Mouse (Mus musculus): ENCODE measurements around the gene Olfr1513.
"Not testable (repeated sequence)": the region's sequence is repeated elsewhere in the genome, so short reads cannot be mapped to it uniquely, and the experiment has no call there.

Olfr1513 gene

GRCm38 (mm10) chr14:52356308-52356707 lies at the start of gene Olfr1513:
Gene Olfr1513, minus strand, starts transcription at chr14:52356408.
- no peak for DNase-seq (ENCODE audit: low spot score)

GRCm38 (mm10) chr14:52397279-52397678 lies 41.1 kb upstream of the Olfr1513 start, which contains the start of gene Olfr1511:
Gene Olfr1511, minus strand, starts transcription at chr14:52397379.
- no peak for DNase-seq (ENCODE audit: low spot score)

GRCm38 (mm10) chr14:52390084-52390848 lies 34.1 kb upstream of the Olfr1513 start:
- DNase-seq (ENCODE audit: low spot score), result not testable (repeated sequence)

DNA sequence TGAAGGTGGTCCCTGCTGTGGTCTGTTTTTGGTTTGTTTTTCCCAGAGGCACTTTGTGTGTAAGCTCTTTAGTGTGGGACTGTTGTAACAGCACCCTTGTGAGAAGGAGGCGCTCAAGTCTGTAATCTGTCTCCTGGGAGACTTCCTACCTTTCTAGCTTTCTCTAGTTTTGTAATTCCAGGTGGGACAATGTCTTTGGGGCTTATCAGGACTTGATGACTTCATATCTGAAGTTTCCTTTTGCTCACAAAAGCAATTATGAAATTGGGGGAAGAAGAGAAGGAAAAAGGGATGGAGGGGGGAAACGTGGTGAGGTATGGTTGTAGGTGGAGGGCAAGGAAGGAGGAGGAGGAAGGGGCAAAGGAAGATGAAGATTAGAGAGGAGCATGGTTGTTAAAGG lies 22.9 kb upstream of the Olfr1513 start, which contains the start of gene Olfr1512:
Gene Olfr1512 (minus strand): TSS at position 101 of the 400 bp plus-strand sequence.
- no peak for DNase-seq (ENCODE audit: low spot score)

DNA sequence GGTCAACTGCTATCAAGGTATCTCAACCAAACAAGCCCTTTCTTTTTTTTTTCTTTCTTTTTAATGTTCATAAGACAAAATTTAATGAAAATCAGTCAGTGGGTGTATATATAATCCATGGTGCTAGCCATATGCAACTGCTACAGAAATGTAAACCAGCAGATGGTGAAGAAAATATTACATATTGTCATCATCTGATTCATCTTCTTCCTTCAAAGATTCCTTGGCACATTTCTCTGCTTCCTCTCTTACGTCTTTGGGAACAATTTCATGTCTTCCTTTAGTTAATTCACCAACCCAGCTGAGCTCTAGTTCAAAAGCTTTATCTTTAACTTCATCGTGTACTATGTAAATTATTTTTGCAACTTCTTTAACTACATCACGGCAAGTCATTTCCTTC lies 12.5 kb upstream of the Olfr1513 start:
- no peak for DNase-seq (ENCODE audit: low spot score)

DNA sequence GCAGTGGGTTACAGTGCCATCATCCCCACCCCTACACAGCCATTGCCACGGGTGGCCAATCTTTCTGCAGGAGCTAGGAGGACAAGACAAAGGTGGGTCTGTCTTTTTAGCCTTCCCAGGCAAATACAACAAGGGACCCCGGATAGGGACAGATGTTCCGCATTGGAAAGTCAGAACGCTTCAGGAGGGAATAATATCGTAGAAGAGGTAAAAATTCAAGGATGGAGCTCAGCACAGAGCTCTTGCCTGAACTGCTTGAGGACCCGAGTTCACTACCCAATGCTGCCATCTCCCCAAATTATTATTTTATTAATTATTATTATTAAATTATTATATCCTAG lies 16.7 kb downstream of the Olfr1513 start:
- no peak for DNase-seq (ENCODE audit: low spot score)

- DNase-seq (ENCODE audit: low spot score), result no peak
Measured at GRCm38 (mm10) chr14:52338751-52339511, 17.3 kb downstream of the Olfr1513 start.

GRCm38 (mm10) chr14:52332171-52332570 lies 24.0 kb downstream of the Olfr1513 start:
- DNase-seq (ENCODE audit: low spot score), result no peak

- DNase-seq (ENCODE audit: low spot score), result no peak
Measured at GRCm38 (mm10) chr14:52331069-52331750, 25.0 kb downstream of the Olfr1513 start.

- no peak for DNase-seq (ENCODE audit: low spot score)
Measured at GRCm38 (mm10) chr14:52327910-52328812, 28.0 kb downstream of the Olfr1513 start, which contains the start of gene Sall2. Gene Sall2, minus strand, starts transcription at chr14:52328762.

GRCm38 (mm10) chr14:52327375-52327901 lies 28.8 kb downstream of the Olfr1513 start:
- DNase-seq (ENCODE audit: low spot score), result no peak

GRCm38 (mm10) chr14:52325890-52326289 lies 30.3 kb downstream of the Olfr1513 start:
- no peak for DNase-seq (ENCODE audit: low spot score)

- DNase-seq (ENCODE audit: low spot score), result no peak
Measured at GRCm38 (mm10) chr14:52319361-52319760, 36.8 kb downstream of the Olfr1513 start.

DNA sequence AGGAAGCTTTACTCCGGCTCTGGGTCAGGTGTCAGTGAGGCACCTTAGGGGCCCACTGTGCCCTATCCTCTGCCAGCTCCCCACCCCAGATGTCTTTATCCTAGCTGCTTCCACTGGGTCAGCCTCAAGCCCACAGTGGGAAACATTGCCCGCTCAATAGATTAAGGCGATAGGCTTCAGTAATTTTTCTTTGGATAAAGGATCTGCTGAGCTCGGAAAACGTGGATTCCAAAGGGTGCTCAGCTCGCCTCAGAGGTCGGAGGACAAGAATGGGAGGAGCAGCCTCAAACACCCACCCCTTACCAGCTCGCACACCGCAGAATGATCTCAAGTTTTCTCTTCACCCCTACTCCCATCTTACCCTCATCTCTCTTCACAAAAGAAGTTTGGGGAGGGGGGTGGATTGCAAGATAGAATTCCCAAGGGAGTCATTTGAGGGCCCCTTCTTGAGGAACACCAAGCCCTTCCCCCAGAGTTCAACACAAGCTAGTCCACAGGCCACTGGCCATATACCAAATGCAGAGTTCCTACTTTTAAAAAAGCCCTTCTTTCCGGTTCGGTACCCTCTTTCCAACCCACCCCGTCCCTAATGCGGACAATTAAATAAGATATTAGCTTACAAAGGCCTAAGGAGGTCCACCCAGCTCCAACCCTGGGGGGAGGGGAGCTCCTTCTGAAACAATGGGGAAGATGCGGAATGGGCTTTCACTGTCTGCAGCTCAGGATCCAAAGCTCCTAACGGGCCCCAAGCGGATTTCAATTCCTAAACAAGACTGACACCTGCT lies 39.6 kb downstream of the Olfr1513 start:
- DNase-seq (ENCODE audit: low spot score), result peak; percentile 9

DNA sequence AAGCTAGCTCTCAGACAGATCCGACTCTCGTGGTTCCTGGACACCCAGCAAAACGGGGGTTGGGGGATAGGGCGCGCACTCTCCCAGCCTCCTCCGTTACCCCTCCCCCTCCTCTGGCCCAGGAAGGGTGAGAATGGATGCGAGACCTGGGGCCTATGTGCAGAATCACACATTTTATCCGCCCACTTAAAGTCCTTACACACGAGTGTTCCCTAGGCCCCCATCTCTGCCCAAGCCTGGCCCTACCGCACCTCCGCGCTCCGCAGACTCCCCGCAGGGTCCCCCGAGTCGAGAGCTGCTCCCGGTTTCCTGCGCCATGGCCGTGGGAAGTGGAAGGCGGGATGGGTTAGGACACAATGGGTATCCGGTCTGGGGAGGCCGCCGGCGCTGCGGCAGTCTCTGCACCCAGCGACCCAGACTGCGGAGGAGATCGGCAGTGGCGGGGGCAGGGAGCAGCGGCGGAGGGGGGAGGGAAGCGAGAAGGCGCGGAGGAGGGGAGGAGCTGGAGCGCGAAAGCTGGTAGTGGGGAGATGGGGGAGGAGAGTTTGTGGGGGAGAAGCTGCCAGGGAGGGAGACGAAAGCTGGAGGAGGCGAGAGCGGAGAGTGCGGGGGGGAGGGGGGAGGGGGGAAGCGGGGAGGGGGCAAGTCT lies 40.3 kb downstream of the Olfr1513 start:
- peak; percentile 72 for DNase-seq (ENCODE audit: low spot score)

DNA sequence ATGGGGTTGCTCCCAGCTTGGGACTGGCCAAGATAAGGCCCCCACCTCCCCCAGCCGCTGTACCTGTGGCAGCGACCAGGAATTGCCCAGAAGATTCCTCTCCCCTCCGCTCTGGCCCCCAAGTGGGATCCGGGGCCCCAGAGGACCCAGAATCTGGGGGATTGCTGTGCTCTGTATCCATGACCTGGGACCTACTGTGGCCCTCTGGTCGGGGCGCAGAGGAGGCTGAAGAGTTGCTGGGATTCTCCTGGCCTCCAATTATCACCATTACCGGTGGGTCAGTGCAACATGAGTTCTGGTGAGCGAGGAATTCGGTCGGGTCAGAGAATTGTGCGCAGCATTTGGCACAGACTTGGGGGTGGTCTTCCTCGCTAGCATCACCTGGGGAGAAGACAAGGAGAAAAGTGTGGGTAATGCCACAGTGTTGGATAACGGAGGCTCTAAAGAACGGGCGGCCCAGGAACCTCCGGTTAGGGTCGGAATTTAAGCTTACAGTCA lies 40.9 kb downstream of the Olfr1513 start:
- DNase-seq (ENCODE audit: low spot score), result no peak

- no peak for DNase-seq (ENCODE audit: low spot score)
Measured at GRCm38 (mm10) chr14:52314808-52315150, 41.4 kb downstream of the Olfr1513 start.

DNA sequence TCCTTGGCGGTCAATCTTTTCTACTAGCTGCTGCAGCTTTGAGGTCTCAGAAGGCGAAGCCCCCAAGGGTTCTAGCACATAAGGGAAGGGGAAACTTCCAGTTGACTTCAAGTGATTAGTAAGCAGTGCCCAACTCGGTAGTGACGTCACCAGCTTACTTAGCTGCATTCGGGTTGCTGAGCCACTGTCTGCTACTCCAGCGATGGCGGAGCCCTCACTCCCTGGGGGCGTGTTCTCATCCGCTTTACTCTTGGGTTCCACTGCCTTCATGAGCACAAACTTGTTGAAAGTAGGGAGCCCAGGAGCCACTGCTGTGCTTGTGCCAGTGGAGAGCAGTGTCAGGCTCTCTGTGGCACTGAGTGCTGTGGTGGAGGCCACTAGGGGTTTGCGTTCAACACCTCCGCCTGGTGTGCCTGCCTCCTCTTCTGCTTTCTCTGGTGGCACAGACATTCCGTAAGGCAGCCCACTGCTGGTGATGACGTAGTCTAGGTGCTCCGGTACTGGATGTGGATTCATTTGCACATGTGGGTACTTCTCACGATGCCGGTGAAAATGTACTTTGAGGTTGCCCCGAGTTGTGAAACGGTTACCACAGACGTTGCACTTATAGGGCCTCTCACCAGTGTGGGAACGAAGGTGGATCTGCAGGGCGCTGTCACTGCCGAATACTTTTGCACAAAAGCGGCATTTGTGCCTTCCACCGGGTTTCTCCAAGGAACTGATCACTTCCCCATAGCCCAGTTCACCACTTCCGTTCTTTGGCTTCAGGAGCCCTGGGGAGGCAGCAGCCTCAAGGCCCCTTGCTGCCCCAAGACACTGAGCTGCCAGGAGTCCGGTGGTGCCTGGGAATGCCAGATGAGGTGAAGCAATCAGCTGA lies 42.0 kb downstream of the Olfr1513 start:
- no peak for DNase-seq (ENCODE audit: low spot score)

- DNase-seq (ENCODE audit: low spot score), result no peak
Measured at GRCm38 (mm10) chr14:52310906-52311305, 45.3 kb downstream of the Olfr1513 start.
